Mouse (Mus musculus): ENCODE results near the gene Chn1.

DNA sequence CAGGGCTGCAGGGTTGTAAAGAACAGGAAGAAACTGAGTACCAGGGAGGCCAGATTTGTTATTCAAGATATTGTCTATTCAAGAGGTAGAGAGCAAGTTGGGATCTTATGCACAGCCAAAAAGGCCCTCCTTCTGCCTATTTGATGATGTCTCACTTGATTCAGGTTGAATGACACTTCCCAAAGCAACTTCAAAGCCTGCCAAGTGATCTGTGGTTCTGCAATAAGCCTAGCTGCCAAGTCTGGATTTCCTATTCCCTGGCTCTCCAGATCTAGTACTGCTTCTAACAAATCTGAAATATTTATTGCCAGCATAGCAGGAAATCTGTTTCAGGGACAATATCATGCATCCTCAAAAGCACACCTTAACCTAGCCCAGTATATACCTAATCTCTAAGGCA lies 62.7 kb downstream of the Chn1 start:
- no peak for TF ChIP-seq POLR2A (IDR thresholded peaks at IDR 0.05; ENCODE audit: control insufficient read depth, low read depth, low read length)
- no peak for TF ChIP-seq CTCF (IDR thresholded peaks at IDR 0.05; ENCODE audit: control insufficient read depth, insufficient read depth, insufficient replicate concordance, low read depth, low read length)
